Mouse (Mus musculus): ENCODE results near the gene Ppp1r8. TPM values are rescaled to one million over a fixed set of nuclear protein-coding genes. Genes with fewer than 3 reads are reported as not detected.
A peak's percentile ranks its signal among the peaks of the same experiment; 100 is the strongest.

Ppp1r8 gene
- 51.3 and 55.2 TPM in 2 replicates for polyA plus RNA-seq (2015; fragmentation: Nextera tagmentation; extraction: Ambion mirVana)

GRCm38 (mm10) chr4:132842970-132843704 lies at the start of gene Ppp1r8:
Ppp1r8 (minus strand) TSS chr4:132843169.
- no peaks in the 10 kb centered on the region for H3K27me3 ChIP-seq
- peaks cover 12% of the 10 kb centered on the region for H3K4me1 ChIP-seq
- WGBS = under 1% methylated on average over 40 of the region's 40 CpGs

GRCm38 (mm10) chr4:132884844-132885374 lies 41.9 kb upstream of the Ppp1r8 start:
- H3K4me2 ChIP-seq (replicated peaks) = peak overlapping the region; percentile 83
- 3% methylated on average over 9 of the region's 9 CpGs for WGBS
- H3K9me3 ChIP-seq (replicated peaks) = no peaks in the 10 kb centered on the region
- H3K36me3 ChIP-seq = 0 out of 2 replicates have a peak, but pooled peaks cover 5% of the 10 kb centered on the region
- H3K4me3 ChIP-seq (replicated peaks) = peak overlapping the region; percentile 91
- peak overlapping the region; percentile 83 for H3K27ac ChIP-seq (replicated peaks)
- peaks cover 25% of the 10 kb centered on the region for H3K4me1 ChIP-seq
- no peaks in the 10 kb centered on the region for H3K27me3 ChIP-seq
- ATAC-seq (ENCODE audit: insufficient number of reproducible peaks, low FRiP score, low TSS enrichment, low read depth) = no peak
- peak overlapping the region; percentile 98 for H3K9ac ChIP-seq

More at GRCm38 (mm10) chr4:132842970-132843704, at the start of gene Ppp1r8:
- Histone ChIP-seq H3K4me3 (replicated peaks) (peak within 1 kb of the TSS; percentile 79), H3K9me3 (replicated peaks) (no peaks in the 10 kb centered on the region), H3K4me2 (replicated peaks) (peak within 1 kb of the TSS; percentile 73), H3K9ac (peak within 1 kb of the TSS; percentile 90), H3K36me3 (peaks cover 28% of the 10 kb centered on the region), H3K27ac (replicated peaks) (peak within 1 kb of the TSS; percentile 82)
- ATAC-seq (ENCODE audit: insufficient number of reproducible peaks, low FRiP score, low TSS enrichment, low read depth) = peak; percentile 99

- peaks cover 25% of the 10 kb centered on the region for H3K4me1 ChIP-seq
- peak within 1 kb of the TSS; percentile 83 for H3K4me2 ChIP-seq (replicated peaks)
- peaks cover 11% of the 10 kb centered on the region; the same call in 1 of the 2 replicates for H3K36me3 ChIP-seq
- peak within 1 kb of the TSS; percentile 91 for H3K4me3 ChIP-seq (replicated peaks)
- peak within 1 kb of the TSS; percentile 98 for H3K9ac ChIP-seq
- peak; percentile 91 for ATAC-seq (ENCODE audit: insufficient number of reproducible peaks, low FRiP score, low TSS enrichment, low read depth)
- H3K27me3 ChIP-seq = no peaks in the 10 kb centered on the region
- H3K9me3 ChIP-seq (replicated peaks) = no peaks in the 10 kb centered on the region
- H3K27ac ChIP-seq (replicated peaks) = peak within 1 kb of the TSS; percentile 83
- under 1% methylated on average over 72 of the region's 72 CpGs for WGBS
Measured at GRCm38 (mm10) chr4:132884064-132884843, 41.3 kb upstream of the Ppp1r8 start, which contains the start of gene Stx12. Stx12 (minus strand) TSS chr4:132884509.

- H3K9ac ChIP-seq = peak overlapping the region; percentile 98
- no peak for ATAC-seq (ENCODE audit: insufficient number of reproducible peaks, low FRiP score, low TSS enrichment, low read depth)
- WGBS = under 1% methylated on average over 21 of the region's 21 CpGs
- H3K4me2 ChIP-seq (replicated peaks) = peak overlapping the region; percentile 83
- peak overlapping the region; percentile 91 for H3K4me3 ChIP-seq (replicated peaks)
- peaks cover 11% of the 10 kb centered on the region; the same call in 1 of the 2 replicates for H3K36me3 ChIP-seq
- H3K27ac ChIP-seq (replicated peaks) = peak overlapping the region; percentile 83
- H3K27me3 ChIP-seq = no peaks in the 10 kb centered on the region
- peaks cover 25% of the 10 kb centered on the region for H3K4me1 ChIP-seq
- H3K9me3 ChIP-seq (replicated peaks) = no peaks in the 10 kb centered on the region
Measured at GRCm38 (mm10) chr4:132883561-132884063, 40.6 kb upstream of the Ppp1r8 start.

- no peaks in the 10 kb centered on the region for H3K4me1 ChIP-seq
- no peak overlapping the region for H3K4me3 ChIP-seq (replicated peaks)
- no peak overlapping the region for H3K4me2 ChIP-seq (replicated peaks)
- H3K9ac ChIP-seq = no peak overlapping the region
- H3K27ac ChIP-seq (replicated peaks) = no peak overlapping the region
- H3K9me3 ChIP-seq (replicated peaks) = no peaks in the 10 kb centered on the region
- WGBS = 86% methylated on average over 7 of the region's 7 CpGs
- no peak for ATAC-seq (ENCODE audit: insufficient number of reproducible peaks, low FRiP score, low TSS enrichment, low read depth)
- H3K27me3 ChIP-seq = no peaks in the 10 kb centered on the region
- H3K36me3 ChIP-seq = peaks cover 33% of the 10 kb centered on the region
Measured at GRCm38 (mm10) chr4:132874363-132875097, 31.6 kb upstream of the Ppp1r8 start.

- Histone ChIP-seq H3K9ac (no peak overlapping the region), H3K4me3 (replicated peaks) (no peak overlapping the region), H3K27ac (replicated peaks) (no peak overlapping the region), H3K4me1 (no peaks in the 10 kb centered on the region), H3K4me2 (replicated peaks) (no peak overlapping the region), H3K36me3 (peaks cover 38% of the 10 kb centered on the region), H3K27me3 (no peaks in the 10 kb centered on the region), H3K9me3 (replicated peaks) (no peaks in the 10 kb centered on the region)
- 86% methylated on average over 11 of the region's 11 CpGs for WGBS
- ATAC-seq (ENCODE audit: insufficient number of reproducible peaks, low FRiP score, low TSS enrichment, low read depth) = no peak
Measured at GRCm38 (mm10) chr4:132873481-132874362, 30.8 kb upstream of the Ppp1r8 start.

- H3K4me3 ChIP-seq (replicated peaks) = no peak overlapping the region
- H3K27ac ChIP-seq (replicated peaks) = no peak overlapping the region
- H3K36me3 ChIP-seq = peaks cover 63% of the 10 kb centered on the region
- no peak overlapping the region for H3K4me2 ChIP-seq (replicated peaks)
- H3K9ac ChIP-seq = no peak overlapping the region
- no peaks in the 10 kb centered on the region for H3K4me1 ChIP-seq
- no peak for ATAC-seq (ENCODE audit: insufficient number of reproducible peaks, low FRiP score, low TSS enrichment, low read depth)
- H3K9me3 ChIP-seq (replicated peaks) = no peaks in the 10 kb centered on the region
- no peaks in the 10 kb centered on the region for H3K27me3 ChIP-seq
- 96% methylated on average over 3 of the region's 3 CpGs for WGBS
Measured at GRCm38 (mm10) chr4:132871116-132871515, 28.1 kb upstream of the Ppp1r8 start.

- no peak overlapping the region for H3K4me2 ChIP-seq (replicated peaks)
- no peak overlapping the region for H3K27ac ChIP-seq (replicated peaks)
- H3K9ac ChIP-seq = no peak overlapping the region
- H3K36me3 ChIP-seq = peaks cover 77% of the 10 kb centered on the region
- no peak overlapping the region for H3K4me3 ChIP-seq (replicated peaks)
- no peaks in the 10 kb centered on the region for H3K27me3 ChIP-seq
- H3K4me1 ChIP-seq = no peaks in the 10 kb centered on the region
- ATAC-seq (ENCODE audit: insufficient number of reproducible peaks, low FRiP score, low TSS enrichment, low read depth) = no peak
- WGBS = 87% methylated on average over 2 of the region's 2 CpGs
- H3K9me3 ChIP-seq (replicated peaks) = no peaks in the 10 kb centered on the region
Measured at GRCm38 (mm10) chr4:132864856-132865255, 21.9 kb upstream of the Ppp1r8 start.

GRCm38 (mm10) chr4:132863012-132863411 lies 20.0 kb upstream of the Ppp1r8 start:
- Histone ChIP-seq H3K4me2 (replicated peaks) (no peak overlapping the region), H3K4me1 (no peaks in the 10 kb centered on the region), H3K27ac (replicated peaks) (no peak overlapping the region), H3K9me3 (replicated peaks) (no peaks in the 10 kb centered on the region), H3K36me3 (peaks cover 72% of the 10 kb centered on the region), H3K27me3 (no peaks in the 10 kb centered on the region), H3K9ac (no peak overlapping the region), H3K4me3 (replicated peaks) (no peak overlapping the region)
- WGBS = 93% methylated on average over 13 of the region's 13 CpGs
- ATAC-seq (ENCODE audit: insufficient number of reproducible peaks, low FRiP score, low TSS enrichment, low read depth) = no peak

- H3K4me2 ChIP-seq (replicated peaks) = no peak overlapping the region
- H3K27me3 ChIP-seq = no peaks in the 10 kb centered on the region
- no peak overlapping the region for H3K9ac ChIP-seq
- no peaks in the 10 kb centered on the region for H3K9me3 ChIP-seq (replicated peaks)
- 94% methylated on average over 1 of the region's 1 CpGs for WGBS
- H3K36me3 ChIP-seq = peaks cover 75% of the 10 kb centered on the region
- no peaks in the 10 kb centered on the region for H3K4me1 ChIP-seq
- no peak overlapping the region for H3K4me3 ChIP-seq (replicated peaks)
- H3K27ac ChIP-seq (replicated peaks) = no peak overlapping the region
- ATAC-seq (ENCODE audit: insufficient number of reproducible peaks, low FRiP score, low TSS enrichment, low read depth) = no peak
Measured at GRCm38 (mm10) chr4:132860880-132861279, 17.9 kb upstream of the Ppp1r8 start.
